Mouse (Mus musculus): ENCODE measurements around the gene Tfpi.

Tfpi gene

DNA sequence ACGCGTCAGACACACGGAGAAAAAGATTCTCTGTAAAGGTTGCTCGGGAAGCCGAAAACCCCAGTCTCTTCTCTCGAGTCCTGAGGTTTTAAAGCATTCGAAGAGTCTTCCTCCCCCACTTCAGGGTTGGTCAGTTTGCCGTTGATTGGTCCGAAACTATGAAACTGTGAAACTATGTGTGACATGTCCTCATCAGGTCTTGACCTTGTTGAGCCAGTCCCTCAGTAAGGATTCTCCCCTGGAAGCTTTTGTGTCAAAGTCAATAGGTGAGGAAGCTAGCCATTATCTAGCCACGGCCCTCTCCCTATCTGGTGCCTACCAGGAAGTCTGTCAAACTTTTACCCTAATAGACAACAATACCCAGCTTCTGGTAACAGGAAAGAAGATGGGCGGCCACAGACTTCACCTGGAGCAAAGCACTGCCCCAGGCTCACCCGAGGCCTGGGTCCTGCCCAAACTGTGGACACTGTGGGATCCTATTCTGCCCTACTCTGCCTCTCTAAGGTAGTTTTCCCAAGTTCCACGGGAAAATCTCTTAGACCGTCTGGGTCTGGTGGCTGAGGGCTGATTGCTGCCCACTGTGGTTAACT lies 2.5 kb downstream of the Tfpi start:
- DNase-seq (ENCODE audit: low spot score in 2 of 2), result no peak

- no peak for DNase-seq (ENCODE audit: low spot score in 2 of 2)
These were observed 9.2 kb downstream of the Tfpi start for GRCm38 (mm10) chr2:84467391-84467790.

DNA sequence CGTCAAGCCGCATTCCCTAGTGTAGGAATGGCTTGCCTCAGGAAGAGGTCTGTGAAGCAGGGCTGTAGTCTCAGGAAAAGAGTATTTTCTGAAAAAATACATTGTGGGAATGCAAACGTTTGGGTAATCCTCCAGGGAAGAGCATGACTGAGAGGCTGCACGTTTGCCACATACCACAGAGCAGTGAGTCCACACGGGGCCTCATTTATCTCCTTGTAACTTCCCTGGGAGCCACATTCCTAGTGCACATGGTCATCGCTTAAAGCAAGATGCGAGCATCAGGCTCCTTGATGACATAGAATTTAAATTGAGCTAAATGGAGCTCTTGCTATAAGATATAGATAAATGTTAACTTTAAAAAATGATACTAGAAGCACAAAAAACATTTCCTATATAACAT lies 11.6 kb downstream of the Tfpi start:
- no peak for DNase-seq (ENCODE audit: low spot score in 2 of 2)

DNA sequence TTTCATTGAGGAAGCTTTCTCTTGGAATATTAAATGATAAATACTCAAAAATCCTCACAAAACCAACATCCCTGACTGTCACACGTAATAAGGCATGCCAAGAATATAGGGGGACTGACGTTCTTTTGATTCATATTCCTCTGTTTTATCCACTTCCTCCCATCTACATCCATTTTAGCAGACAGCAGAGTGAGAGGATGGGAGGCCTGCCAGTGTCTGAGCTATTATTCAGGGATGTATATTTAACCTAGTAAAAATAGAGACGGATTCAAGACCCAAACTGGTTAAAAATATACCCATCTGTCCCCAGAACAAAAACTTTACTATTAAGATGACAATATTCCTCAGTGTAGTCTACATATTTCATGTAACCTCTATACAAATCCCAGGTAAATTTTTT lies 14.2 kb downstream of the Tfpi start:
- DNase-seq (ENCODE audit: low spot score in 2 of 2), result no peak

- no peak for DNase-seq (ENCODE audit: low spot score in 2 of 2)
These were observed 16.9 kb downstream of the Tfpi start for GRCm38 (mm10) chr2:84459651-84460177.

- no peak for DNase-seq (ENCODE audit: low spot score in 2 of 2)
These were observed 19.4 kb downstream of the Tfpi start for GRCm38 (mm10) chr2:84457221-84457620.

- peak; percentile 24 to 75 for DNase-seq (ENCODE audit: low spot score in 2 of 2)
These were observed 21.3 kb downstream of the Tfpi start for GRCm38 (mm10) chr2:84455236-84455799.

- DNase-seq (ENCODE audit: low spot score in 2 of 2), result no peak
These were observed 21.9 kb downstream of the Tfpi start for GRCm38 (mm10) chr2:84454551-84455235.

DNA sequence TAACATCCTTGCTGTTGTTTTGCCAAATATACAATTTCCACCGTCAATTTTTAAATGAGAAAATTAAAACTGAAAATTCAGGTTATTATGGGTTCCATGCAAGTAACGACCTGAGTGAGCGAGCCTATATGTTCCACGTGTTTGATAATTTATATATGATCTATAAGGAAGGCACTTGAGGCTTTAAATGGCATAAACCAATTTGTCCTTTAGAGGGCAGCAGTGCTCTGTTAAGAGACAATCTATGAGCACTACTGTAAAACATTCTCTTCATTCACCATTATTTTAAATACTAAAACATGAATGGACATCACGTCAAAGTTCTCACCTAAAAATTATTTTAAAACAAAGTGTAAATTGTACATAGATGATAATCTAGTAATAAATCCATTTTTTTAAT lies 22.5 kb downstream of the Tfpi start:
- peak in 1 of 2 experiments; percentile 52 for DNase-seq (ENCODE audit: low spot score in 2 of 2)

DNA sequence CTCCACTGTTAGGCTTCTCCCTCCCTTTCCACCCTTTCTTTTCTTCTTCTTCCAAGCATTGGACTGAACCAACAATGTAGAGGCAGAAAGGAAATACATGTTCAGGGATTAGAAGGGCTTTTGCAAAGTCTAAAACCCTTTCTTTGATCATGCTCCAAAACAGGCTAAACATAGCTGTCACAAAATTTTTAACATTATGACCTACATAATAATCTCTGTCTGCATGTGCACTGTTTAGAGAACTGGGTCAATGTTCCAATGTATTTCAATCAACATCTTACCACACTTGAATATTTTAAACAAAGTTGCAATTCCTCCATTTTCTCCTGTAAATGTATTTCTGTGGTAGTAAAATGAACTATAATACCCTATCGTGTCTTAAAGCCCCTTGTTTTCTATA lies 31.1 kb downstream of the Tfpi start:
- no peak for DNase-seq (ENCODE audit: low spot score in 2 of 2)

- DNase-seq (ENCODE audit: low spot score in 2 of 2), result no peak
These were observed 34.6 kb downstream of the Tfpi start for GRCm38 (mm10) chr2:84441940-84442339.

- DNase-seq (ENCODE audit: low spot score in 2 of 2), result peak; percentile 20 to 64
These were observed 46.9 kb downstream of the Tfpi start for GRCm38 (mm10) chr2:84429724-84430123.

DNA sequence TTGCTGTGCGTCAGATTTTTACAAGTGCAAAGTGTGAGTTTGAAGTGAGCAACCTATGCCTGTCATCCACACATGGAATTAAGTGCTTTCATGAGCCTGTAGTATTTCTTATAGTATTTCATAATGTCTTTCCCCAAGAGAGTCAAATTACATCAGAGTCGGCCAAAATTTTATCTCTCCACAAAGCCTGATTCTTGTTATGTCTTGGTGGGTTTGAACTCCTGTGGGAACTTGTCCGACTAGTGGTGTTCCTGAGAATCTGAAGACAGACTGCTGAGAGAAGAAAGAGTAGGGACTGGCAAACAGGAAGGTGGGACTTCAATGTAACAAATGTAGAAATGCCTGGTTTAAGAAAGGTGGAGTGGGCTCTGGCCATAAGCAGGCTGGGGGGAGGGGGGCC lies 47.7 kb downstream of the Tfpi start:
- DNase-seq (ENCODE audit: low spot score in 2 of 2), result no peak

GRCm38 (mm10) chr2:84426531-84426930 lies 50.0 kb downstream of the Tfpi start:
- DNase-seq (ENCODE audit: low spot score in 2 of 2), result no peak

DNA sequence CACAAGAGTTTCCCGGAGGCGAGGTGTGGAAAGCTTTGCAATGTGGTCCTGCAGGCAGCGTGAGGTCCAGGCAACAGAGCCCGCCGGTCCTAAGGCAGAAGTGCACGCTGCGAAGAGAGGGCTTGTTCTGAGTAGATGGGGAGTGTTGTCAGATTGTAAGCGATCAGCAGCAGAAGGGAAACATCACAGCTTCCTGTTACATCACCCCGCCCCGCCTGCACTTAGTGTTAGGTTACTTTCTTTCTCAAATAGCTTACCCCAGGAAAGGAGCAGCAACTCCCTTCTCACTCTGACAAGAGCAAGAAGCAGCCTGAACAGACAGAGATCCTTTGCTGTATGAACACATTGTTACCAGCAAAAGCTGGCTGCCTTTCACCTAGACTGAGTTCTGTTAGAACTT lies 51.4 kb downstream of the Tfpi start, which contains the start of gene Calcrl:
Gene Calcrl, minus strand, starts transcription at position 274 of the 400 bp plus-strand sequence.
- peak; percentile 76 to 81 for DNase-seq (ENCODE audit: low spot score in 2 of 2)

GRCm38 (mm10) chr2:84416501-84416900 lies 60.1 kb downstream of the Tfpi start:
- no peak for DNase-seq (ENCODE audit: low spot score in 2 of 2)

DNA sequence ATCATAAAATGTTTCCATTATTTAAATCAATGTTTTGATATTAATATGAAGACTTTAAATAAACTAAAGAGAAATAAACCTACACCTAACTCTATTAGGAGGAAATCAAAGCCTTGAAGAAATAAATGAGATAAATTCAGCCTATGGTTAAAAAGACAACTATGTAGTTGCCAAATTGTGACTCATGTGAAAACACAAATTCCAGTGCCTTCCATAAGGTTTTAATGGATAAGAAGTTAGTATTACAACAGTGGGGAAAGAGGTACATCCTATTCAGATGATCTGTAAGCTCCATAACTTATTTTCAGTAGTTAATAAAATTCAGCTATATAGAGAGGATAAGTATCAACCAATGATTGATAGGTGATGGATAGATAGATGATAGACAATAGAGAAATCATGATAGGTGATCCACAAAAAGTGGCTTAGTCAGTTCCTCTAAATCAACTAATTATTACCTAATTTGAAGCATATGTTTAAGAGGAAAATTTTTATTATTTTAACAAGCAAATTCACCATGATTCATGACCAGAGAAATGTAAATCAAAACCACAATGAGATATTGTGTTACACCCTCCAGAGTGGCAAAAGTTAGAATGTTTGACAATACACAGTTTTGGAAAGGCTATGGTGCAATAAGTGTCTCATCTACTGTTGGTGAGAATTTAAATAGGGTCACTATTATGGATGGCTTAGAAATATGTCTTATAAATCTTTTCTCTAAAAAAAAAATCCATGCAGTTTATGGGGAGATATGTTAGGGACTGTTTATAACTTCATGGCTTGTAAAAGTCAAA lies 66.6 kb downstream of the Tfpi start:
- DNase-seq (ENCODE audit: low spot score in 2 of 2), result no peak

DNA sequence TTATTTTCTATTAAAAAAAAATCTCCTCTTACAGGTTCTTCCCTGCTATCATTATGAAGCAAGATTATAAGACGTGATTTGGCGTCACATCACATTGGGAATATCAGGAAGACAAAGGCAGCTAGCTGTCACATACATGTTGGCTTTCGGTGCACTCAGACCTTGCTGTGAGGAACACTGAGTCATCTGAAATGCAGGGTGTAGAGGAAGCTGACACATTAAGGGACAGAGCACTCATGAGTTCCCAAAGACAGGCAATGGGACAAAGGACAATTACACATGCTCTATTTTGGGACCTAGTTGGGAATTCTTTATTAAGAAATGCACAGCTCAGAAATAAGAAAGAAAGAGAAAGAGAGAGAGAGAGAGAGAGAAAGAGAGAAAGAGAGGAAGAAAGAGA lies 71.7 kb downstream of the Tfpi start:
- no peak for DNase-seq (ENCODE audit: low spot score in 2 of 2)

DNA sequence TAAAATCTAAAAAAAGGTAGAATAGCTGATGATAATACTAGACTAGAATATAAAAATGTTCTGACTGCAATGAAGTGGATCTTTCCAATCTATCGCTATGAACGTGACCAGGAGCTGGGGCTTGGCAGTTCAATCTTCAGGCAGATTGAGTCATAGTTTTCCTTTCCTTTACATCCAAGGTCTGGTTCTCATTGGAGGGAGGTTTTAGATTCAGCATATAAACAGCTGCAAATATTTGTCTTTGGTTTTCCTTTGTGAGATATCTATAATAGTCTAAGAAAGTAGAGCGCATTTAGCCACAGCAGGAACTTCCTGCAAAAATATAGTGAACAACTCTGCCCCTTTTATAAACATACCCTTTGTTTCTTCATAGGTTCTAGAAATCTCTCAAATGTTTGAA lies 73.9 kb downstream of the Tfpi start:
- no peak for DNase-seq (ENCODE audit: low spot score in 2 of 2)

DNA sequence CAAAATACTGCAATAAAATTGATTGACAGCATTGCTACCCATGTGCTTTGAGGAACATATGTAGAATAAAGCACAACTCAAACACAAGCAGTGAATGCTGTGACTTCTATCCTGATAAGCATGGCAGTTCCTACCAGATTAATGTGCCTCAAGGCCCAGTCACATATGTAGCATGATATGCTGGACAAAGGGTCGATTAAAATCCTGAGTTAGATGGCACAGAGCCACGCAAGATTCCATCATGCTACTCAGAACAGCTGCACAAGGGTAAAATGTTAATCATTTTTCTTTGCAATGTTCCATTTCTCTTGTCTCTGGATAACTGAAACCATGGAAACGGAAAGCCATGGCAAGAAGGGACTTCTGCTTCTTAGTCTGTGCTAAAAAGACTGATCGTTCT lies 80.0 kb downstream of the Tfpi start:
- no peak for DNase-seq (ENCODE audit: low spot score in 2 of 2)

GRCm38 (mm10) chr2:84393236-84393635 lies 83.3 kb downstream of the Tfpi start:
- DNase-seq (ENCODE audit: low spot score in 2 of 2), result no peak

DNA sequence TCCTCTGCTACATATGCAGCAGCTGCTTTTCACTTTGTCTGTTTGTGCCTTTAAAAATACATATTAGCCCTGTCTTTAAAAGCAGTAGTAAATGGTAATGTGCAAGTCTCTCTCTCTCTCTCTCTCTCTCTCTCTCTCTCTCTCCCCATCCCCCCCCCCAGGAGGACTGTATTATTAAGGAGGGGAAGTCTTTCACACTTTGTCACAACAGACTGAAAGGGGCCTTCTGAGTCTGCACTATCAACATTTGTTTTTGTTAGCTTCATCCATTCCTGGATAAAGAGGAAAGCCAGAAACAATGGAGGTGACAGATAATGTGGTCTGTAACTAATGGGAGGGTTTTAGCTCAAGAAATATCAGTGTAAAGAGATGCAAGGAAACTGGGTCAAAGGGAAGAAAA lies 87.5 kb downstream of the Tfpi start:
- no peak for DNase-seq (ENCODE audit: low spot score in 2 of 2)

Data from thymus, postnatal 10 days (tissue).